Mouse (Mus musculus) liver, embryonic 16.5 days (tissue): ENCODE results near the gene Hnf4a. TPM values are rescaled to one million over a fixed set of nuclear protein-coding genes. Genes with fewer than 3 reads are reported as not detected.
A peak's percentile ranks its signal among the peaks of the same experiment; 100 is the strongest.

Experiments used
- ATAC-seq: fragments of 200-750 bp; cut with Nextera tagmentation; 2 replicates; pipeline ENCODE4 v1.8.0; 2017; ENCODE audit warnings: low read depth, mild to moderate bottlenecking, moderate number of reproducible peaks, moderate library complexity
- H3K27ac ChIP-seq: fragments of 300-500 bp; sonication (generic); 2 replicates; pipeline ENCODE4 v1.5.1; 2014; ENCODE audit warnings: mild to moderate bottlenecking, low read length
- H3K27me3 ChIP-seq: fragments of 300-500 bp; sonication (generic); 2 replicates; pipeline ENCODE4 v1.6.1; 2014; ENCODE audit warnings: low read depth, low read length, mixed read lengths; ENCODE audit not compliant: control insufficient read depth, insufficient read depth
- H3K36me3 ChIP-seq: fragments of 300-500 bp; sonication (generic); 2 replicates; pipeline ENCODE4 v1.6.1; 2014; ENCODE audit warnings: mild to moderate bottlenecking; ENCODE audit not compliant: control insufficient read depth, insufficient read depth
- H3K4me1 ChIP-seq: fragments of 300-500 bp; sonication (generic); 2 replicates; pipeline ENCODE4 v1.6.1; 2014; ENCODE audit warnings: low read depth, low read length, mixed read lengths; ENCODE audit not compliant: control insufficient read depth
- H3K4me2 ChIP-seq: fragments of 300-500 bp; sonication (generic); 2 replicates; pipeline ENCODE4 v1.6.1; 2014; ENCODE audit warnings: low read depth, low read length, mixed read lengths
- H3K4me3 ChIP-seq: fragments of 300-500 bp; sonication (generic); 2 replicates; pipeline ENCODE4 v1.5.1; 2014; ENCODE audit warnings: low read depth, mild to moderate bottlenecking, low read length
- H3K9ac ChIP-seq: fragments of 300-500 bp; sonication (generic); 2 replicates; pipeline ENCODE4 v1.6.1; 2014; ENCODE audit warnings: low read depth, low read length
- H3K9me3 ChIP-seq: fragments of 300-500 bp; sonication (generic); replicated peaks from 2 replicates; pipeline ENCODE4 v1.6.1; 2016; ENCODE audit warnings: low read length; ENCODE audit not compliant: control insufficient read depth
- WGBS: fragments of 180-500 bp; shearing (Covaris S2); extraction: QIAGEN DNeasy Blood & Tissue Kit; methylation state at CpG from one replicate; pipeline ENCODE4 v1.1.7; 2014; ENCODE audit not compliant: insufficient replicate concordance; 5-methylcytosine and 5-hydroxymethylcytosine counted together
- polyA plus RNA-seq: library from polyadenylated mRNA; unstranded; fragments of >200 nt; fragmentation: Nextera tagmentation; extraction: Ambion mirVana; gene quantifications from 2 replicates; pipeline ENCODE4 v1.2.1, GENCODE M21; 2015

The Hnf4a gene
- polyA plus RNA-seq, 1 experiment from 2014 or later, result 21.1 TPM

- H3K36me3 ChIP-seq, result no peaks in the 10 kb centered on the region
- no peaks in the 10 kb centered on the region for H3K4me1 ChIP-seq
- no peak overlapping the region for H3K4me2 ChIP-seq
- no peaks in the 10 kb centered on the region for H3K27me3 ChIP-seq
- 33% methylated on average over 6 of the region's 6 CpGs for WGBS
- H3K4me3 ChIP-seq, result no peak overlapping the region
- H3K27ac ChIP-seq, result no peak overlapping the region
- no peaks in the 10 kb centered on the region for H3K9me3 ChIP-seq
- no peak for ATAC-seq
- no peak overlapping the region for H3K9ac ChIP-seq
Observed at GRCm38 (mm10) chr2:163494456-163494855, 12.2 kb upstream of the Hnf4a start.

- no peak overlapping the region for H3K4me2 ChIP-seq
- H3K27ac ChIP-seq, result no peak overlapping the region
- WGBS, result 51% methylated on average over 2 of the region's 2 CpGs
- H3K4me1 ChIP-seq, result no peaks in the 10 kb centered on the region
- H3K4me3 ChIP-seq, result no peak overlapping the region
- no peaks in the 10 kb centered on the region for H3K27me3 ChIP-seq
- no peaks in the 10 kb centered on the region for H3K9me3 ChIP-seq
- H3K36me3 ChIP-seq, result no peaks in the 10 kb centered on the region
- no peak overlapping the region for H3K9ac ChIP-seq
- ATAC-seq, result no peak
Observed at GRCm38 (mm10) chr2:163502219-163502618, 4.4 kb upstream of the Hnf4a start.

- no peak for ATAC-seq
- Histone ChIP-seq H3K27me3 (no peaks in the 10 kb centered on the region), H3K4me1 (no peaks in the 10 kb centered on the region), H3K4me2 (no peak overlapping the region), H3K36me3 (no peaks in the 10 kb centered on the region), H3K9me3 (no peaks in the 10 kb centered on the region), H3K4me3 (no peak overlapping the region), H3K9ac (no peak overlapping the region), H3K27ac (no peak overlapping the region)
- 51% methylated on average over 7 of the region's 7 CpGs for WGBS
Observed at GRCm38 (mm10) chr2:163503191-163503590, 3.4 kb upstream of the Hnf4a start.

GRCm38 (mm10) chr2:163525761-163526243, 19.2 kb downstream of the Hnf4a start:
- 38% methylated on average over 7 of the region's 7 CpGs for WGBS
- H3K9me3 ChIP-seq, result no peaks in the 10 kb centered on the region
- H3K27ac ChIP-seq, result no peak overlapping the region
- no peaks in the 10 kb centered on the region for H3K27me3 ChIP-seq
- H3K36me3 ChIP-seq, result no peaks in the 10 kb centered on the region
- H3K4me2 ChIP-seq, result no peak overlapping the region
- H3K9ac ChIP-seq, result no peak overlapping the region
- H3K4me3 ChIP-seq, result no peak overlapping the region
- no peak for ATAC-seq
- H3K4me1 ChIP-seq, result no peaks in the 10 kb centered on the region

GRCm38 (mm10) chr2:163527497-163527896, 20.9 kb downstream of the Hnf4a start:
- Histone ChIP-seq H3K36me3 (no peaks in the 10 kb centered on the region), H3K4me1 (no peaks in the 10 kb centered on the region), H3K27me3 (no peaks in the 10 kb centered on the region), H3K9me3 (no peaks in the 10 kb centered on the region), H3K27ac (no peak overlapping the region), H3K4me2 (no peak overlapping the region), H3K4me3 (no peak overlapping the region), H3K9ac (no peak overlapping the region)
- no peak for ATAC-seq
- 26% methylated on average over 2 of the region's 2 CpGs for WGBS

- Histone ChIP-seq H3K4me2 (no peak overlapping the region), H3K27ac (no peak overlapping the region), H3K36me3 (no peaks in the 10 kb centered on the region), H3K27me3 (no peaks in the 10 kb centered on the region), H3K4me3 (no peak overlapping the region), H3K9me3 (no peaks in the 10 kb centered on the region), H3K4me1 (peaks cover 4% of the 10 kb centered on the region; the same call in 1 of the 2 replicates), H3K9ac (no peak overlapping the region)
- ATAC-seq, result no peak
- 45% methylated on average over 8 of the region's 8 CpGs for WGBS
Observed at GRCm38 (mm10) chr2:163530418-163530817, 23.8 kb downstream of the Hnf4a start.

GRCm38 (mm10) chr2:163531917-163532316, 25.3 kb downstream of the Hnf4a start:
- Histone ChIP-seq H3K4me1 (peaks cover 5% of the 10 kb centered on the region; the same call in 1 of the 2 replicates), H3K27me3 (no peaks in the 10 kb centered on the region), H3K27ac (no peak overlapping the region), H3K9ac (no peak overlapping the region), H3K9me3 (no peaks in the 10 kb centered on the region), H3K4me2 (no peak overlapping the region), H3K4me3 (no peak overlapping the region), H3K36me3 (no peaks in the 10 kb centered on the region)
- no peak for ATAC-seq
- WGBS, result 10% methylated on average over 9 of the region's 9 CpGs

- Histone ChIP-seq H3K4me1 (peaks cover 5% of the 10 kb centered on the region; the same call in 1 of the 2 replicates), H3K4me3 (no peak overlapping the region), H3K4me2 (no peak overlapping the region), H3K9me3 (no peaks in the 10 kb centered on the region), H3K36me3 (no peaks in the 10 kb centered on the region), H3K9ac (no peak overlapping the region), H3K27ac (no peak overlapping the region), H3K27me3 (no peaks in the 10 kb centered on the region)
- no peak for ATAC-seq
- WGBS, result 64% methylated on average over 9 of the region's 9 CpGs
Observed at GRCm38 (mm10) chr2:163533226-163533625, 26.6 kb downstream of the Hnf4a start.

GRCm38 (mm10) chr2:163534958-163535524, 28.4 kb downstream of the Hnf4a start:
- H3K27ac ChIP-seq, result no peak overlapping the region
- peak overlapping the region; percentile 37; the same call in 1 of the 2 replicates for H3K9ac ChIP-seq
- H3K9me3 ChIP-seq, result no peaks in the 10 kb centered on the region
- H3K36me3 ChIP-seq, result no peaks in the 10 kb centered on the region
- WGBS, result 7% methylated on average over 22 of the region's 22 CpGs
- peak; percentile 40 for ATAC-seq
- peak overlapping the region; percentile 43 for H3K4me2 ChIP-seq
- H3K4me3 ChIP-seq, result peak overlapping the region; percentile 22
- peaks cover 5% of the 10 kb centered on the region; the same call in 1 of the 2 replicates for H3K4me1 ChIP-seq
- H3K27me3 ChIP-seq, result no peaks in the 10 kb centered on the region
